Comparison of ENCODE assay signal across 13 mouse cellular contexts in the genomic region with DNA sequence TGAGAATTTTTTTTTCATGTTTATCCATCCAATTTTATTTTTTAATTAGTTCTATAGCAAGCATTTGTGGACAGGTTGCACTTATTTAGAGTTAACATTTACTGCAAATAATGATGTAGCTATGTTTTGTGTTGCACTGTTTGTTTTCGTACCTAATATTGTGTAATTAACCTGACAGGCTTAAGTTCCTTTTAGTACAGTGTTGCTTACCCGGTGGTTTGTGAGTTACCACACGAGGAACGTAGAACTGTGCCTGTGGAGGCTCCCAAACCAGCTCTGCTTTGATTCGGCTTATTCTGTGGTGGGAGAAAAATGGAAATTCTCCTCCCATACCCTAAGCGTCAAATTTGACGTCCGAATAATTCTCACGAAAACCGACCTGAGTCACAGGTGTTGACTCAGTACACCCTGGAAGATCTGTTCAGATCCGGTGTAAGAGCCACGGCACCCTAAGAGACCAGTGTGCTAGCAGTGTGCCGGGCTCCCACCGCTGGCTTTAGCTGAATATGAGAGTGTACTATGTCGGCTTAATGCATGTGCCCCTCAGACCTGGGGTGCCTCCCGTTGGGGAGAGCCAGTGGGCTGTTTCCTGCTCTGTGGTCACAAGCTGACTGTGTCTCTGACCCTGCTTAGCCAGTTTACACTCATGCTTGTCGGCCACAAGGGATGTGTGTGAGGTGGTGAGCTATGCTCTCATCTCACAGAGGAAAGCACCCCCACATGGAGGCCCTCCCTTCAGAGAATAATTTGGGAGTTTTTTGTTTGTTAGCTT.
DNase-seq lines count a peak whose midpoint lies in the region; ATAC-seq lines count a peak whose summit lies in the region.
"Had no signal": no experiment of that assay in that cellular context is flagged by ENCODE, and none has a peak within 500 bp of the region (broad histone marks: within the 10 kb centered on the region; RNA-seq: fewer than 3 reads in every experiment).

No protein-coding gene starts in this region.

- whole genome bisulfite sequencing in limb, embryonic 11.5 days, result 89% methylated on average over 17 of the region's 17 CpGs
- WGBS in limb, embryonic 10.5 days, result 92% methylated on average over 17 of the region's 17 CpGs
- 83% methylated on average over 17 of the region's 17 CpGs for WGBS in heart, embryonic 11.5 days (ENCODE audit: insufficient replicate concordance)

- H3K9ac ChIP-seq in limb, embryonic 11.5 days (ENCODE audit: low read length), result no peak overlapping the region
- no peak overlapping the region for H3K9ac ChIP-seq in heart, embryonic 11.5 days (ENCODE audit: low read depth, low read length)
- H3K9ac ChIP-seq: embryonic facial prominence, embryonic 12.5 days; forebrain, embryonic 13.5 days had no signal

- no peak for DNase-seq in limb, embryonic 11.5 days (ENCODE audit: low spot score)
- DNase-seq in limb, embryonic 10.5 days (ENCODE audit: low spot score), result no peak
- DNase-seq in 416B (ENCODE audit: low read depth), result peak; percentile 71
- DNase-seq in gastrocnemius, postnatal 25 days, result no peak
- DNase-seq in adrenal gland, adult (ENCODE audit: inconsistent age in 2 of 2, low spot score in 1 of 2), result no peak
- DNase-seq: cerebellum, adult 2 months; kidney, adult 9 months; lung, adult 2 months had no signal

- no peaks in the 10 kb centered on the region; the same call in 1 of the 2 replicates for H3K36me3 ChIP-seq in limb, embryonic 11.5 days (ENCODE audit: control insufficient read depth, insufficient read depth, low read length)
- H3K36me3 ChIP-seq in limb, embryonic 10.5 days, result peaks cover 53% of the 10 kb centered on the region
- H3K36me3 ChIP-seq in heart, embryonic 11.5 days (ENCODE audit: control insufficient read depth, insufficient read depth, low read length), result peaks cover 9% of the 10 kb centered on the region

- H3K4me1 ChIP-seq in limb, embryonic 11.5 days (ENCODE audit: control insufficient read depth, insufficient read depth, low read length), result no peaks in the 10 kb centered on the region
- peaks cover 4% of the 10 kb centered on the region; the same call in 1 of the 2 replicates for H3K4me1 ChIP-seq in limb, embryonic 10.5 days
- no peaks in the 10 kb centered on the region for H3K4me1 ChIP-seq in heart, embryonic 11.5 days (ENCODE audit: control insufficient read depth, insufficient read depth, low read length)
- H3K4me1 ChIP-seq: embryonic facial prominence, embryonic 12.5 days; forebrain, embryonic 13.5 days had no signal

- no peaks in the 10 kb centered on the region for H3K27me3 ChIP-seq in limb, embryonic 11.5 days (ENCODE audit: control insufficient read depth, insufficient read depth, low read length)
- H3K27me3 ChIP-seq in limb, embryonic 10.5 days (ENCODE audit: low read depth, poor library complexity, severe bottlenecking), result no peaks in the 10 kb centered on the region
- no peaks in the 10 kb centered on the region for H3K27me3 ChIP-seq in heart, embryonic 11.5 days (ENCODE audit: control insufficient read depth, insufficient read depth, low read length)
- H3K27me3 ChIP-seq: embryonic facial prominence, embryonic 12.5 days; forebrain, embryonic 13.5 days had no signal

- H3K9me3 ChIP-seq in limb, embryonic 11.5 days (ENCODE audit: control insufficient read depth, low read length), result no peaks in the 10 kb centered on the region
- no peaks in the 10 kb centered on the region for H3K9me3 ChIP-seq in limb, embryonic 10.5 days (replicated peaks)
- H3K9me3 ChIP-seq in heart, embryonic 11.5 days (replicated peaks; ENCODE audit: control insufficient read depth, low read length), result no peaks in the 10 kb centered on the region
- H3K9me3 ChIP-seq: embryonic facial prominence, embryonic 12.5 days; forebrain, embryonic 13.5 days had no signal

- 0 out of 2 replicates have a peak, but pooled peaks have one; percentile 26 for ATAC-seq in limb, embryonic 11.5 days (ENCODE audit: insufficient number of reproducible peaks, low FRiP score, low TSS enrichment, low read depth)
- peak; percentile 75 for ATAC-seq in granulocyte monocyte progenitor cell, adult 5-6 weeks (replicated peaks; ENCODE audit: poor library complexity, severe bottlenecking)
- peak; percentile 68 for ATAC-seq in megakaryocyte progenitor cell, adult 5-6 weeks (replicated peaks; ENCODE audit: poor library complexity)
- no peak for ATAC-seq in heart, embryonic 11.5 days (replicated peaks; ENCODE audit: insufficient number of reproducible peaks, low FRiP score, low TSS enrichment)

- no peak overlapping the region for H3K4me3 ChIP-seq in limb, embryonic 11.5 days (ENCODE audit: low read depth, low read length)
- no peak overlapping the region for H3K4me3 ChIP-seq in limb, embryonic 10.5 days
- H3K4me3 ChIP-seq in heart, embryonic 11.5 days (ENCODE audit: low read depth, low read length), result no peak overlapping the region
- H3K4me3 ChIP-seq: embryonic facial prominence, embryonic 12.5 days; forebrain, embryonic 13.5 days had no signal

- no peak overlapping the region for H3K4me2 ChIP-seq in limb, embryonic 11.5 days (ENCODE audit: low read depth, severe bottlenecking)
- H3K4me2 ChIP-seq in heart, embryonic 11.5 days, result no peak overlapping the region
- H3K4me2 ChIP-seq: embryonic facial prominence, embryonic 12.5 days; forebrain, embryonic 13.5 days had no signal

- no peak overlapping the region for H3K27ac ChIP-seq in limb, embryonic 11.5 days (replicated peaks; ENCODE audit: low read depth, low read length)
- H3K27ac ChIP-seq in limb, embryonic 10.5 days, result no peak overlapping the region
- H3K27ac ChIP-seq in heart, embryonic 11.5 days (ENCODE audit: low read depth, low read length), result no peak overlapping the region
- H3K27ac ChIP-seq: embryonic facial prominence, embryonic 12.5 days; forebrain, embryonic 13.5 days had no signal
